Mouse (Mus musculus) lung, postnatal 10 days (tissue): ENCODE results near the gene Efcab9.

ENCODE experiments used
- DNase-seq: peaks from one replicate; pipeline ENCODE4 v3.0.0; 2021

Efcab9 gene

GRCm38 (mm10) chr11:32531871-32532764 is at the start of gene Efcab9:
Gene Efcab9, minus strand, starts transcription at chr11:32532081.
- DNase-seq = no peak

- DNase-seq = no peak
Observed at GRCm38 (mm10) chr11:32581031-32581430, 49.1 kb upstream of the Efcab9 start.

- peak; percentile 70 for DNase-seq
Observed at GRCm38 (mm10) chr11:32580305-32580947, 48.5 kb upstream of the Efcab9 start.

GRCm38 (mm10) chr11:32576760-32577050 is 44.8 kb upstream of the Efcab9 start:
- no peak for DNase-seq

- DNase-seq = no peak
Observed at GRCm38 (mm10) chr11:32575964-32576759, 44.3 kb upstream of the Efcab9 start.

GRCm38 (mm10) chr11:32573669-32574068 is 41.8 kb upstream of the Efcab9 start:
- DNase-seq = no peak

- DNase-seq = no peak
Observed at GRCm38 (mm10) chr11:32571103-32571502, 39.2 kb upstream of the Efcab9 start.

- peak; percentile 59 for DNase-seq
Observed at GRCm38 (mm10) chr11:32568637-32569293, 36.9 kb upstream of the Efcab9 start.

- DNase-seq = no peak
Observed at GRCm38 (mm10) chr11:32568060-32568459, 36.2 kb upstream of the Efcab9 start.

- DNase-seq = no peak
Observed at GRCm38 (mm10) chr11:32567000-32567855, 35.3 kb upstream of the Efcab9 start.

- DNase-seq = no peak
Observed at GRCm38 (mm10) chr11:32566184-32566583, 34.3 kb upstream of the Efcab9 start.

GRCm38 (mm10) chr11:32565088-32565487 is 33.2 kb upstream of the Efcab9 start:
- peak; percentile 50 for DNase-seq

GRCm38 (mm10) chr11:32564629-32565028 is 32.7 kb upstream of the Efcab9 start:
- DNase-seq = no peak

- DNase-seq = no peak
Observed at GRCm38 (mm10) chr11:32563660-32564059, 31.8 kb upstream of the Efcab9 start.

- no peak for DNase-seq
Observed at GRCm38 (mm10) chr11:32562706-32563105, 30.8 kb upstream of the Efcab9 start.

GRCm38 (mm10) chr11:32561465-32562355 is 29.8 kb upstream of the Efcab9 start:
- DNase-seq = no peak

- DNase-seq = no peak
Observed at GRCm38 (mm10) chr11:32560015-32560770, 28.3 kb upstream of the Efcab9 start.

- DNase-seq = no peak
Observed at GRCm38 (mm10) chr11:32558677-32559076, 26.8 kb upstream of the Efcab9 start.

- DNase-seq = no peak
Observed at GRCm38 (mm10) chr11:32558026-32558425, 26.1 kb upstream of the Efcab9 start.

GRCm38 (mm10) chr11:32556333-32556990 is 24.6 kb upstream of the Efcab9 start:
- no peak for DNase-seq
